Mouse (Mus musculus) small intestine, adult 2 months (tissue): ENCODE results near the gene Herc3. TPM values are rescaled to one million over a fixed set of nuclear protein-coding genes. Genes with fewer than 3 reads are reported as not detected.

Experiments used
- H3K27ac ChIP-seq: fragments of 200-500 bp; 2 replicates; pipeline ENCODE4 v1.5.1; 2012; ENCODE audit warnings: low read depth, low read length, control low read depth, inconsistent platforms; ENCODE audit not compliant: insufficient read depth
- H3K27me3 ChIP-seq: fragments of 200-500 bp; 2 replicates; pipeline ENCODE4 v1.6.1; 2012; ENCODE audit warnings: mild to moderate bottlenecking, moderate library complexity, low read length, inconsistent platforms; ENCODE audit not compliant: control insufficient read depth, insufficient read depth
- H3K36me3 ChIP-seq: fragments of 200-500 bp; 2 replicates; pipeline ENCODE4 v1.6.1; 2012; ENCODE audit warnings: mild to moderate bottlenecking, low read length, control low read depth, inconsistent platforms; ENCODE audit not compliant: control insufficient read depth, insufficient read depth
- H3K4me1 ChIP-seq: fragments of 200-500 bp; 2 replicates; pipeline ENCODE4 v1.6.1; 2012; ENCODE audit warnings: low read length, inconsistent platforms, mixed read lengths; ENCODE audit not compliant: control insufficient read depth, insufficient read depth, insufficient read length
- H3K4me3 ChIP-seq: fragments of 200-500 bp; 2 replicates; pipeline ENCODE4 v1.5.1; 2012; ENCODE audit warnings: low read depth, mild to moderate bottlenecking, control low read depth, inconsistent platforms, low read length, moderate library complexity
- CTCF ChIP-seq: fragments of 200-500 bp; IDR thresholded peaks from 2 replicates; pipeline ENCODE4 v1.5.1; 2012; ENCODE audit warnings: low read depth, mild to moderate bottlenecking, control low read depth, inconsistent platforms, low read length, moderate library complexity, mixed read lengths; ENCODE audit not compliant: insufficient replicate concordance, insufficient read length; ENCODE audit errors: extremely low read depth
- POLR2A ChIP-seq: fragments of 200-500 bp; IDR thresholded peaks from 2 replicates; pipeline ENCODE4 v1.6.1; 2012; ENCODE audit warnings: low read depth, mild to moderate bottlenecking, control low read depth, inconsistent platforms, low read length, moderate library complexity
- WGBS: fragments of 180-500 bp; shearing (Covaris S2); methylation state at CpG from one replicate; pipeline ENCODE4 v1.1.7; 2018; 5-methylcytosine and 5-hydroxymethylcytosine counted together
- polyA plus RNA-seq: library from polyadenylated mRNA; depleted of rRNA; stranded (reverse); fragments of >200 nt; gene quantifications from 2 replicates; pipeline ENCODE4 v1.2.3, GENCODE M21; 2012

Herc3 gene
- polyA plus RNA-seq, 1 experiment: 8.6 TPM

GRCm38 (mm10) chr6:58913551-58913950 lies 82.3 kb downstream of the Herc3 start:
- 66% methylated on average over 3 of the region's 3 CpGs for WGBS
- TF ChIP-seq POLR2A (no peak), CTCF (no peak)
- Histone ChIP-seq H3K4me3 (no peak overlapping the region), H3K36me3 (peaks cover under 1% of the 10 kb centered on the region; the same call in 1 of the 2 replicates), H3K27me3 (no peaks in the 10 kb centered on the region), H3K27ac (no peak overlapping the region), H3K4me1 (peaks cover 2% of the 10 kb centered on the region; the same call in 1 of the 2 replicates)

- TF ChIP-seq CTCF (no peak), POLR2A (no peak)
- Histone ChIP-seq H3K27me3 (no peaks in the 10 kb centered on the region), H3K4me3 (no peak overlapping the region), H3K4me1 (peaks cover 2% of the 10 kb centered on the region; the same call in 1 of the 2 replicates), H3K36me3 (peaks cover 2% of the 10 kb centered on the region; the same call in 1 of the 2 replicates), H3K27ac (no peak overlapping the region)
- 80% methylated on average over 5 of the region's 5 CpGs for WGBS
Observed at GRCm38 (mm10) chr6:58913971-58914370, 82.7 kb downstream of the Herc3 start.

GRCm38 (mm10) chr6:58916498-58916897 lies 85.2 kb downstream of the Herc3 start:
- Histone ChIP-seq H3K4me1 (no peaks in the 10 kb centered on the region), H3K27me3 (no peaks in the 10 kb centered on the region), H3K36me3 (peaks cover 5% of the 10 kb centered on the region; the same call in 1 of the 2 replicates), H3K27ac (no peak overlapping the region), H3K4me3 (no peak overlapping the region)
- 79% methylated on average over 5 of the region's 5 CpGs for WGBS
- TF ChIP-seq CTCF (no peak), POLR2A (no peak)

- Histone ChIP-seq H3K4me3 (no peak overlapping the region), H3K27me3 (no peaks in the 10 kb centered on the region), H3K4me1 (no peaks in the 10 kb centered on the region), H3K36me3 (peaks cover 5% of the 10 kb centered on the region; the same call in 1 of the 2 replicates), H3K27ac (no peak overlapping the region)
- WGBS: 81% methylated on average over 6 of the region's 6 CpGs
- no peak for TF ChIP-seq POLR2A
- no peak for TF ChIP-seq CTCF
Observed at GRCm38 (mm10) chr6:58920735-58921134, 89.5 kb downstream of the Herc3 start.

GRCm38 (mm10) chr6:58921623-58922022 lies 90.4 kb downstream of the Herc3 start:
- H3K4me1 ChIP-seq: no peaks in the 10 kb centered on the region
- H3K4me3 ChIP-seq: no peak overlapping the region
- TF ChIP-seq CTCF: no peak
- no peak for TF ChIP-seq POLR2A
- H3K36me3 ChIP-seq: peaks cover 5% of the 10 kb centered on the region; the same call in 1 of the 2 replicates
- WGBS: 41% methylated on average over 3 of the region's 3 CpGs
- no peaks in the 10 kb centered on the region for H3K27me3 ChIP-seq
- H3K27ac ChIP-seq: no peak overlapping the region

GRCm38 (mm10) chr6:58922511-58922910 lies 91.2 kb downstream of the Herc3 start:
- no peaks in the 10 kb centered on the region for H3K4me1 ChIP-seq
- no peak for TF ChIP-seq CTCF
- TF ChIP-seq POLR2A: no peak
- H3K36me3 ChIP-seq: peaks cover 5% of the 10 kb centered on the region; the same call in 1 of the 2 replicates
- no peak overlapping the region for H3K27ac ChIP-seq
- no peak overlapping the region for H3K4me3 ChIP-seq
- no peaks in the 10 kb centered on the region for H3K27me3 ChIP-seq
- WGBS: 84% methylated on average over 5 of the region's 5 CpGs

- 72% methylated on average over 2 of the region's 2 CpGs for WGBS
- no peak overlapping the region for H3K4me3 ChIP-seq
- H3K4me1 ChIP-seq: no peaks in the 10 kb centered on the region
- no peaks in the 10 kb centered on the region for H3K27me3 ChIP-seq
- no peaks in the 10 kb centered on the region for H3K36me3 ChIP-seq
- no peak overlapping the region for H3K27ac ChIP-seq
- TF ChIP-seq CTCF (no peak), POLR2A (no peak)
Observed at GRCm38 (mm10) chr6:58927881-58928280, 96.6 kb downstream of the Herc3 start.

GRCm38 (mm10) chr6:58929911-58930431 lies 98.7 kb downstream of the Herc3 start:
- H3K4me1 ChIP-seq: no peaks in the 10 kb centered on the region
- no peak overlapping the region for H3K4me3 ChIP-seq
- H3K27me3 ChIP-seq: no peaks in the 10 kb centered on the region
- peaks cover 5% of the 10 kb centered on the region for H3K36me3 ChIP-seq
- TF ChIP-seq CTCF (no peak), POLR2A (no peak)
- 83% methylated on average over 9 of the region's 9 CpGs for WGBS
- no peak overlapping the region for H3K27ac ChIP-seq
